Mouse (Mus musculus) erythroid progenitor cell, adult 5-6 weeks (primary cell): ENCODE measurements around the gene Golt1a. TPM values are rescaled to one million over a fixed set of nuclear protein-coding genes. Genes with fewer than 3 reads are reported as not detected.

ENCODE experiments used
- ATAC-seq: replicated peaks from 2 replicates; pipeline ENCODE4 v1.8.0; 2016; ENCODE audit warnings: moderate number of reproducible peaks, mild to moderate bottlenecking, moderate TSS enrichment, inconsistent platforms; ENCODE audit not compliant: poor library complexity, low FRiP score, severe bottlenecking
- total RNA-seq, 2 experiments: library from RNA; stranded (forward) in 1 of 2; stranded (reverse) in 1 of 2; fragments of 150-400 nt in 1 of 2; fragments of 186-747, 209-891 nt in 1 of 2; gene quantifications; 2 replicates each; pipeline versions ENCODE4 v1.2.3 to v1.2.4; 2015 to 2017; ENCODE audit warnings: low replicate concordance in 2 of 2

The Golt1a gene
- total RNA-seq, 2 experiments from 2014 or later: not detected

DNA sequence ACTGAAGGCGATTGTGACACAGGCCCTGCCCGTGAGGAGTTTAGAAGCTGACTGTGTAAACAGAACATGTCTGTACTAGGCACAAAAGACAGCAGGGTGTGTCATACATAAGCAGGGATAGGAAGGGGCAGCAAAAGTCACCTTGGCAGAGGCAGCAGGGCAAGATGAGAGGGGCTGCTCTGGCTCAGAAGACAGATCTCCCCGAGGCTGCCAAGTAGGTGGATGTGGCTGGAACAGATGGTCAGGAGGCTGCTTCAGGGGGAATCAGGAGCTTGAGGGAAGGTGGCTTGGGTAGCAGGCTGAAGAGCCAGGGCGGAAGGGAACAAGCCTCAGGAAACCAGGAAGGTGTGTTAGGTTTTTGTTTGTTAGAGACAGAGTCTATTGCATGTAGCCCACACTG, 60.8 kb downstream of the Golt1a start:
- no peak for ATAC-seq

DNA sequence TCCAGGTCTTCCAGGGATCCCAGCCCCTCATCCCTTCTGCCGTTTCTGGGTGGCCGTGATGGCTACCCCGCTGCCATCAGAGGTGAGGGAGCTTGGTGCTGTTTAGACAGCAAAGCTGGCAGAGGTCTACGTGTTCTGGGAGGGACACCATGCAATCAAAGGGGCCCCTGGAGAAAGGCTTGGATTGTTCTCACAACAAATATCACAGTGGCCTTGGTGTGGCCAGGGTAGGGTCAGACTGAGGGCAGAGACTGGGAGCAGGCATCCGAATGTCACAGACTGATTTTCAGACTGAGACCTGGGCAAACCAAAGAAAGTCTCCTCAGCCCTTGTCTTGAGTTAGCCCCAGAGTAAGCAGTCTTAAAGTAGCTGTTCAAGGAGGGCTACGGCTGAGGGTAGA, 61.8 kb downstream of the Golt1a start:
- ATAC-seq: no peak

GRCm38 (mm10) chr1:133372113-133372512, 62.5 kb downstream of the Golt1a start:
- no peak for ATAC-seq

Other genes with a start within 250 kb of the Golt1a start
- gene Ppp1r15b, start 178.7 kb upstream of the Golt1a start, total RNA-seq (2015; ENCODE audit: low replicate concordance): 131 and 152 TPM in 2 replicates
- 227 and 245 TPM in 2 replicates for gene Ppp1r15b, start 178.7 kb upstream of the Golt1a start, total RNA-seq (2017; ENCODE audit: low replicate concordance)
- 0.36 TPM in 1 of 2 replicates, not detected in the other for gene Plekha6, start 145.6 kb upstream of the Golt1a start, total RNA-seq (2015; ENCODE audit: low replicate concordance)
- 0.51 TPM in 1 of 2 replicates, not detected in the other for gene Plekha6, start 145.6 kb upstream of the Golt1a start, total RNA-seq (2017; ENCODE audit: low replicate concordance)
- gene Kiss1, start 12.1 kb downstream of the Golt1a start, total RNA-seq (2015; ENCODE audit: low replicate concordance): not detected in 2 replicates
- not detected in 2 replicates for gene Kiss1, start 12.1 kb downstream of the Golt1a start, total RNA-seq (2017; ENCODE audit: low replicate concordance)
- not detected in 2 replicates for gene Ren1, start 40.7 kb downstream of the Golt1a start, total RNA-seq (2015; ENCODE audit: low replicate concordance)
- gene Ren1, start 40.7 kb downstream of the Golt1a start, total RNA-seq (2017; ENCODE audit: low replicate concordance): not detected in 2 replicates
- gene Etnk2, start 53.8 kb downstream of the Golt1a start, total RNA-seq (2015; ENCODE audit: low replicate concordance): not detected in 2 replicates
- not detected in 2 replicates for gene Etnk2, start 53.8 kb downstream of the Golt1a start, total RNA-seq (2017; ENCODE audit: low replicate concordance)
- gene Sox13, start 114.6 kb downstream of the Golt1a start, total RNA-seq (2015; ENCODE audit: low replicate concordance): 1.4 and 3.4 TPM in 2 replicates
- not detected in 2 replicates for gene Sox13, start 114.6 kb downstream of the Golt1a start, total RNA-seq (2017; ENCODE audit: low replicate concordance)